Mouse (Mus musculus) brown adipose tissue, adult 24 weeks (tissue): ENCODE results near the gene Atp4a. TPM values are rescaled to one million over a fixed set of nuclear protein-coding genes. Genes with fewer than 3 reads are reported as not detected.

ENCODE experiments used
- H3K27ac ChIP-seq: fragments of 200-500 bp; replicated peaks from 2 replicates; pipeline ENCODE4 v1.5.1; 2012; ENCODE audit warnings: low read depth, mild to moderate bottlenecking, low read length
- H3K4me1 ChIP-seq: fragments of 200-500 bp; 2 replicates; pipeline ENCODE4 v1.6.1; 2012; ENCODE audit warnings: low read length, mixed read lengths; ENCODE audit not compliant: control insufficient read depth, insufficient read depth, insufficient read length
- H3K4me3 ChIP-seq: fragments of 200-500 bp; 2 replicates; pipeline ENCODE4 v1.5.1; 2012; ENCODE audit warnings: low read depth, mild to moderate bottlenecking, low read length, moderate library complexity; ENCODE audit not compliant: insufficient read depth
- polyA plus RNA-seq: library from polyadenylated mRNA; stranded (reverse); fragments of >200 nt; gene quantifications from 2 replicates; pipeline ENCODE4 v1.2.4, GENCODE M21; 2012; ENCODE audit not compliant: missing spikeins, insufficient read depth, insufficient read length

Gene Atp4a
- polyA plus RNA-seq, 1 experiment = not detected

DNA sequence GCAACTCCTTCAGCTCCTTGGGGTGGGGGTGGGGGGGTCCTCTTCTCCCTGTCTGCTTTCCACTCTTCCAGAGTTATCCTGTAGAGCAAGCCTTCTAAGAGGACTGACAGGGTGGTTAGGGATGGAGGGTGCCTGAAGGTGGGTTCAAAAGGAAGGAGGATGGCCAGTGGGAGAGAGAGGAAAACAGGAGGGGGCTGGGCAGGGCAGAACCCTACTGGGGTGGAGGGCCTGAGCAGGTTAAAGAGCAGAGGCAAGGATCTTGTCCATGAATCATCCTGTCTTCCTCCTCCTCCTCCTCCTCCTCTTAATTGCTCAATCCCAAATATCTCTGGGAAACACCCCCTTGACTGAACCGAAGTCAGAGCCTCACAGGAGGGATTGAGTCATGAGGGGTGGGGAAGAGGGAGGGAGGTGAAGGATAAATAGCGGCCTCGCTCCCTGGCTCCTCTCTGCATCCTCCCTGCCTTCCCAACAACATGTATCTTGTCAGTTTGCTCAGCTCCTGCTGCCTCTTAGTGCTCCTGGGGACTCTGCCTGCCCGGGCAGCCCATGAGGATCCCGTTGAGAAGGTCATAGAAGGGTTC lies 39.2 kb downstream of the Atp4a start, which contains the start of gene Sbsn:
TSS of gene Sbsn (plus strand) at position 386 of the 584 bp plus-strand sequence.
- no peak within 1 kb of the TSS for H3K4me3 ChIP-seq
- no peaks in the 10 kb centered on the region for H3K4me1 ChIP-seq
- no peak within 1 kb of the TSS for H3K27ac ChIP-seq

DNA sequence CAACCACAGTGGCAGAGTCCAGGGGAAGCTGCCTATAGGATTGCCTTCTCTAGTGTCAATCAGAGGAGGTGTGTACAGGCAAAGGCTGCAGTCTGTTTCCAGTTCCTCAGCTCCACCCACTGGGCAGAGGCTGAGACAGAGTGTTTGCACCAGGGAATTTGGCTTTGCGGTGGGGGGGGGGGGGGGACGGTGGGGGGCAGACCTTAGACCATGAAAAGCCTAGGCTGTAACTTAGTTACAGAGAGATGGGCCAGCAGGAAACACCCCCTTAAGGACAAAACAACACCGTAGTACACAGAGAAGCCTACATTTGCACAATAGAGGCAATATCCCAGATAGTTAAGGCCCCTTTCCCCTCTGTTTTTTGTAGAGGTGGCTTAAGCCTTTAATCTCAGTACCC lies 45.0 kb downstream of the Atp4a start:
- H3K4me1 ChIP-seq = no peaks in the 10 kb centered on the region
- no peak overlapping the region for H3K27ac ChIP-seq
- H3K4me3 ChIP-seq = no peak overlapping the region

GRCm38 (mm10) chr7:30758853-30759252 lies 46.8 kb downstream of the Atp4a start:
- no peak overlapping the region for H3K4me3 ChIP-seq
- no peaks in the 10 kb centered on the region for H3K4me1 ChIP-seq
- no peak overlapping the region for H3K27ac ChIP-seq

DNA sequence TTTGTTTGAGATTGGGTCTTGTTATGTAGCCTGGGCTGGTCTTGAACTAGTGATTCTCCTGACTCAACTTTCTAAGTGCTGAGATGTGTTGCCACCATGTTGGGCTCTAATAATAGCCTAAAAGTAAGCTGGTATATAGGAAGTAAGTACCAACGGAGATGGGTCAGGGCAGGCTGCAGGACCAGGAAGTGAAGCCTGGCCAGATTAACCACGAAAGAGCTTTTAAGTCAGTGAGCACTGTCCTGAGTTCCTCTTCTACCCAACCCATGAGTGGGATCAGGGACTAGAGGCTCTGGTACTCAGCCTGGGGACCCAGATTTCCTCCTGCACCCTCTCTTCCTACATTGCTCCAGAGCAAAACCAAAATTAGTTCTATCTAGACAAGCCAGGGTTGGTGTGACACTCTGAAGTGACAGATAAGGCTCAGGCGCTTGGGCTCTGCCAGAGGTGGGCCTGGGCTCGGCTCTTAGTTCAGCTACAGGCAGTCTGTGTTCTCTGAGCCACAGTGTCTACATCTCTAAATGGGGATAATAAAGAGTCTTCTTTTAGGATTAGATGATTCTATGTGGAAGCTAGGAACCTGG lies 49.9 kb downstream of the Atp4a start:
- no peak overlapping the region for H3K4me3 ChIP-seq
- H3K27ac ChIP-seq = no peak overlapping the region
- no peaks in the 10 kb centered on the region for H3K4me1 ChIP-seq

DNA sequence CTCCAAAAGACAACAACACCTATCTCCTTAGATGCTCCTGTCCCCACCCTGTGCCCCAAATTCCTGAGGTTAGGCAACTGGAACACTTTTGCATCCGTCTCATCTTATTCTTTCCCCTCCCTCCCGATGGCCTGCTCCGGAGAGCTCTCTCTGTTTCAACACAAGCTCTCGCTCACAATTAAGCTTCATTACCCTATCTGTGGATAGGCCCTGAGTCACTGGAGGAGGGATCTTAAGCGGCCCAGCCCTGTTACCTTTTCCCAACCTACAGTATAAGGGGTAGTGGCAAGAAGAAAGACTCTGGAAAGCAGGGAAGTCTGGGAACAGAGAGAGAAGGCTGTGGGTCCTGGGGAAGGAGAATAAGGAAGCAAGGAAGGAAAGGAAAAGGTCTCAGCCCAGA lies 51.4 kb downstream of the Atp4a start, which contains the start of gene Dmkn:
TSS of gene Dmkn (plus strand) at position 301 of the 400 bp plus-strand sequence.
- no peaks in the 10 kb centered on the region for H3K4me1 ChIP-seq
- no peak within 1 kb of the TSS for H3K27ac ChIP-seq
- no peak within 1 kb of the TSS for H3K4me3 ChIP-seq

DNA sequence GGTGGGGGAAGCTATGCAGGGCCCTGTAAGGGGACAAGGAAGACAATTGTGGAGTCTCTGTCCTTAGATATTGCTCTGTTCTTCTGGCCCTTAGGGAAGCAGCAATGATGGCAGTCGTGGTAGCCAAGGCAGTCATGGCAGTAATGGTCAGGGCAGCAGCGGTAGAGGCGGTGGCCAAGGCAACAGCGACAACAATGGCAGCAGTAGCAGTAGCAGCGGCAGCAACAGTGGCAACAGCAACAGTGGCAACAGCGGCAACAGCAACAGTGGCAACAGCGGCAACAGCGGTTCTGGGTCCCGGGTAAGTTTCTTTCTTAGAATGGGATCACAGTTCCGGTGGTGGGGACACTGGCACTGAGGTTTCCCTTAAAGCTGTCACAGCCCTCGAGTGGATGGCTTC lies 53.2 kb downstream of the Atp4a start:
- H3K27ac ChIP-seq = no peak overlapping the region
- no peak overlapping the region for H3K4me3 ChIP-seq

GRCm38 (mm10) chr7:30766408-30766807 lies 54.4 kb downstream of the Atp4a start:
- H3K27ac ChIP-seq = no peak overlapping the region
- H3K4me1 ChIP-seq = no peaks in the 10 kb centered on the region
- H3K4me3 ChIP-seq = no peak overlapping the region

More for the DNA sequence above, 53.2 kb downstream of the Atp4a start:
- no peaks in the 10 kb centered on the region for H3K4me1 ChIP-seq

DNA sequence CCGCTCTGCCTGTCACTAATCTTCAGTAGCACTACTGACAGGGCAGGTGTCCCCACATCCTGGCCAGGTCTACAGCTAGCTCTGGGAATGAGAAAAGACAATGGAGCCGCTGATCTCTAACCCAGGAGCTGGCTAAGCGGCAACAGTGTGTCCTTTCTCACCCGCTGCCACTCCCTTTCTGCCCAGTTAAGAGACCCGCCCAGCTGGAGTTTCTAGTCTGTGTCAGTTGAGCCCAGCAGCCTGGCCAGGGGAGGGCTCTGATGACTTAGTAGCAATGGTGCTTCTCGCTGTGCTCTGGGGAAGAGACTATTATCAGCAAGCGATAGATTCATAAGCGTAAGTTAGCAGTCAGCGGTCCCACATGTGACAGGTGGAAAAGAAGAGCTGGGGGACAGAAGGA lies 57.2 kb downstream of the Atp4a start:
- H3K27ac ChIP-seq = no peak overlapping the region
- H3K4me3 ChIP-seq = no peak overlapping the region
- H3K4me1 ChIP-seq = no peaks in the 10 kb centered on the region

Other genes with a start within 250 kb of the Atp4a start
- gene Prodh2, start 218.6 kb upstream of the Atp4a start, polyA plus RNA-seq = not detected in 2 replicates
- 0.40 TPM in 1 of 2 replicates, not detected in the other for gene Arhgap33, start 177.1 kb upstream of the Atp4a start, polyA plus RNA-seq
- 49.1 and 64.2 TPM in 2 replicates for gene Hspb6, start 160.0 kb upstream of the Atp4a start, polyA plus RNA-seq
- 0.95 and 4.2 TPM in 2 replicates for gene Proser3, start 159.9 kb upstream of the Atp4a start, polyA plus RNA-seq
- gene Lin37, start 152.4 kb upstream of the Atp4a start, polyA plus RNA-seq = 19.5 and 23.1 TPM in 2 replicates
- gene U2af1l4, start 148.9 kb upstream of the Atp4a start, polyA plus RNA-seq = 59.1 and 65.5 TPM in 2 replicates
- 0.91 and 5.5 TPM in 2 replicates for gene Gm49396, start 148.9 kb upstream of the Atp4a start, polyA plus RNA-seq
- 177 and 187 TPM in 2 replicates for gene Psenen, start 148.6 kb upstream of the Atp4a start, polyA plus RNA-seq
- not detected in 2 replicates for gene Igflr1, start 146.8 kb upstream of the Atp4a start, polyA plus RNA-seq
- gene Kmt2b, start 123.5 kb upstream of the Atp4a start, polyA plus RNA-seq = 7.1 and 16.1 TPM in 2 replicates
- gene Zbtb32, start 113.3 kb upstream of the Atp4a start, polyA plus RNA-seq = not detected in 2 replicates
- gene Upk1a, start 99.4 kb upstream of the Atp4a start, polyA plus RNA-seq = not detected in 2 replicates
- 5,485 and 5,752 TPM in 2 replicates for gene Cox6b1, start 86.1 kb upstream of the Atp4a start, polyA plus RNA-seq
- not detected in 2 replicates for gene Etv2, start 76.4 kb upstream of the Atp4a start, polyA plus RNA-seq
- 24.5 and 39.6 TPM in 2 replicates for gene Rbm42, start 61.9 kb upstream of the Atp4a start, polyA plus RNA-seq
- 2.3 and 2.9 TPM in 2 replicates for gene Haus5, start 47.2 kb upstream of the Atp4a start, polyA plus RNA-seq
- gene Pmis2, start 40.6 kb upstream of the Atp4a start, polyA plus RNA-seq = not detected in 2 replicates
- gene 2200002J24Rik, start 13.3 kb upstream of the Atp4a start, polyA plus RNA-seq = not detected in 2 replicates
- gene Tmem147, start 17.3 kb downstream of the Atp4a start, polyA plus RNA-seq = 209 and 275 TPM in 2 replicates
- gene Gapdhs, start 31.5 kb downstream of the Atp4a start, polyA plus RNA-seq = not detected in 2 replicates
- 12.3 and 18.2 TPM in 2 replicates for gene Sbsn, start 39.3 kb downstream of the Atp4a start, polyA plus RNA-seq
- gene Dmkn, start 51.5 kb downstream of the Atp4a start, polyA plus RNA-seq = 7.4 and 7.8 TPM in 2 replicates
- 11.5 and 15.2 TPM in 2 replicates for gene Krtdap, start 75.7 kb downstream of the Atp4a start, polyA plus RNA-seq
- gene Ffar2, start 111.6 kb downstream of the Atp4a start, polyA plus RNA-seq = 4.8 and 7.4 TPM in 2 replicates
- not detected in 2 replicates for gene Ffar3, start 144.0 kb downstream of the Atp4a start, polyA plus RNA-seq
- gene Ffar1, start 149.4 kb downstream of the Atp4a start, polyA plus RNA-seq = not detected in 2 replicates
- 0.40 and 0.88 TPM in 2 replicates for gene Cd22, start 168.1 kb downstream of the Atp4a start, polyA plus RNA-seq
- gene Mag, start 202.7 kb downstream of the Atp4a start, polyA plus RNA-seq = not detected in 2 replicates
- gene Hamp2, start 212.5 kb downstream of the Atp4a start, polyA plus RNA-seq = not detected in 2 replicates
- 4.4 TPM in 1 of 2 replicates, not detected in the other for gene Hamp, start 231.8 kb downstream of the Atp4a start, polyA plus RNA-seq
- 66.8 and 103 TPM in 2 replicates for gene Usf2, start 244.6 kb downstream of the Atp4a start, polyA plus RNA-seq